Mouse (Mus musculus) heart, embryonic 13.5 days (tissue): ENCODE measurements at regions not wholly inside any gene's neighbourhood (a gene's known extent, or its start where the extent isn't known, plus 50 kb on each side); places are given as distances from the start of the nearest gene placed in this dataset.
"Not testable (repeated sequence)": the region's sequence is repeated elsewhere in the genome, so short reads cannot be mapped to it uniquely, and the experiment has no call there.

Experiments
- ATAC-seq: fragments of 200-750 bp; cut with Nextera tagmentation; 2 replicates; pipeline ENCODE4 v1.8.0; 2017; ENCODE audit warnings: moderate TSS enrichment; ENCODE audit not compliant: insufficient number of reproducible peaks, low FRiP score, low TSS enrichment; ENCODE audit errors: extremely low read depth
- H3K27ac ChIP-seq: fragments of 300-500 bp; sonication (generic); replicated peaks from 2 replicates; pipeline ENCODE4 v1.5.1; 2015; ENCODE audit warnings: moderate library complexity, mild to moderate bottlenecking, inconsistent platforms
- H3K27me3 ChIP-seq: fragments of 300-500 bp; sonication (generic); replicated peaks from 2 replicates; pipeline ENCODE4 v1.6.1; 2015; ENCODE audit warnings: mild to moderate bottlenecking, inconsistent platforms
- H3K36me3 ChIP-seq: fragments of 300-500 bp; sonication (generic); 2 replicates; pipeline ENCODE4 v1.6.1; 2015; ENCODE audit warnings: mild to moderate bottlenecking, inconsistent platforms
- H3K4me1 ChIP-seq: fragments of 300-500 bp; sonication (generic); 2 replicates; pipeline ENCODE4 v1.6.1; 2015; ENCODE audit warnings: inconsistent platforms
- H3K4me2 ChIP-seq: fragments of 300-500 bp; sonication (generic); 2 replicates; pipeline ENCODE4 v1.6.1; 2015; ENCODE audit warnings: inconsistent platforms, mild to moderate bottlenecking, moderate library complexity
- H3K4me3 ChIP-seq: fragments of 300-500 bp; sonication (generic); 2 replicates; pipeline ENCODE4 v1.5.1; 2015; ENCODE audit warnings: moderate library complexity, mild to moderate bottlenecking, inconsistent platforms
- H3K9ac ChIP-seq: fragments of 300-500 bp; sonication (generic); 2 replicates; pipeline ENCODE4 v1.6.1; 2015; ENCODE audit warnings: inconsistent platforms, mild to moderate bottlenecking, moderate library complexity
- H3K9me3 ChIP-seq: fragments of 300-500 bp; sonication (generic); 2 replicates; pipeline ENCODE4 v1.6.1; 2016; ENCODE audit warnings: inconsistent platforms
- WGBS: fragments of 180-500 bp; shearing (Covaris S2); methylation state at CpG from one replicate; pipeline ENCODE4 v1.1.7; 2015; ENCODE audit warnings: mixed read lengths; 5-methylcytosine and 5-hydroxymethylcytosine counted together

DNA sequence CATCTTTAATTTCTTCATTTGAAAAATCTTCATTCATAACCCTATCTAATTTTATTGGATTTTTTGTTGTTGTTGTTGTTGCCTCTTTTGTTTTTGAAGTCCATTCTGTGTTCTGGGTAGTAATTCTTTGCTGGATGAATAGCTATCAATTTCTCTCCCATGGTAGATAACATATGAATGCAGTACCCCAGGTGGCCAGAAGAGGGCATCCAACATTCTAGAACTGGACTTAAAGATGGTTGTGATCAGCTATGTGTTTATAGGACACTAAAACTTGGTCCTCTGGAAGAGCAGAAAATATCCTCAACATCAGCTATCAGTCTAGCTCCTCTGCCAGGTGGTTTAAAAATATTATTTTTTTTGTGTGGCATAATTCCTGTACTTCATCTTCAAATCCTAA, 73.0 kb downstream of the Prl2c3 start:
- H3K27ac ChIP-seq, H3K36me3 ChIP-seq, H3K4me1 ChIP-seq, H3K4me3 ChIP-seq, H3K4me2 ChIP-seq, ATAC-seq, H3K9ac ChIP-seq, H3K9me3 ChIP-seq, H3K27me3 ChIP-seq: not testable (repeated sequence)

DNA sequence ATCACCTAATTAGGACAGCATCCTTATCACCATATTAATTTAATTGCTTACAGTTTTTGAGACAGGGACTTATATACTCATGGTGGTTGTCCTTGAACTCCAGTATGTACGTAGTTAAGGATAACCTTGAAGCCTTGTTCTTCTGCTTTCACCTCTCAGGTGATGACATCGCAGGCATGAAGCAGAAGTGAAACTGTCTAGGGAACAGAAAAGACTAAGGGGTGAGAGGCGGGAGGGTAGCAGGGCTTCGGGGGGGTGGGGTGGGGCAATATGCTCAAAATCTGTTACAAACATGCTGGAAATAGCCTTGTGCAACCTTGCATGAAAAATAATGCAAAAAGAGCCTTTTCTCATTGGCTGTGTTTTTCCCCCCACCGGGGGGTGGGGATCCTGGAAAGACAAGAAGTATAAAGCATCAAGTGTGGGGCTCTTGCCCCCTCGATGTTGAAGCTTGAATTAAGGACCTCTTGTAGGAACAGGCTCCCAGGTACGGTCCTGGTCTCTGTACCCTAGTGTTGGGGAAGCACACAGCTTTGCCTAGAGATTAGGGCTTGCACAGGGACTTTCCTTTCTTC, 81.8 kb downstream of the Prl2c3 start:
- H3K4me2 ChIP-seq, H3K27me3 ChIP-seq, H3K36me3 ChIP-seq, H3K4me3 ChIP-seq, ATAC-seq, H3K4me1 ChIP-seq, H3K9me3 ChIP-seq, H3K9ac ChIP-seq, H3K27ac ChIP-seq: not testable (repeated sequence)
- WGBS, result 70% methylated on average over 7 of the region's 7 CpGs

DNA sequence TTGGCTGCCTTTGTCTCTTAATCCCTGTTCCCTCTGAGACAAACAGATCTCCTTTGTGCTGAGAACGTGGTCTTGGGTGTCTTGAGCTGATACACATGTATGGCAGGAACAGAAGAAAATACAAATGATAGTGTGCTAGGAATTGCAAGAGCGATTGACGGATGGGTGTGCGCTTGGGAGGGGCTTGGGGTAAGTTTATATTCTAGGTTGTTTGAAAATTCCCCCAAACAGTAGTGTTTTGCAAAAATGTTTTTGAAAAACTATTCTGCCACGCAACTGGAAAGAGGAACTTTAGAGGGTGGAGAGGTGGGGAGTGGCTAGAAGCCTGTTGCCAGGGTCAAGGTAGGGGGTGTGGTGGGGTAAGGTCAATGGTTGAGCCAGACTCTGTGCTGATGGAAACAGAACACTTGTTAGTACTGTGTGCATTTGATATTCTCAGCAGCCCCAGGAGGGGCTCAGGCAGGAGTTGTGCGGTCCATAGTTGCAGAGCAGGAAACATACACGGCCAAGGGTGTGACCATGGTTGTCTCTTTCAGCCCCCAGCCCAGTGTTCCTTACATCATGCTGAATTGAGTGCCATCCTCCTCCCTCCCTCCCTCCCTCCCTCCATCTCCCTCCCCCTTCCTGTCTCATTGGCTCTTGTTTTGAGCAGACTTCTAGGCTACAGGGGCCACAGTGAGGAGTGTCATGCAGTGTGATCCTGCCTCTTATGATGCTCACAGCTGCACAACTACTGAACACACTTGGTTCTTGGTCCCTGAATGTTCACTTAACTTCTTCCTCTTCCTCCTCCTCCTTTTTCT, 88.2 kb downstream of the Prl2c3 start:
- H3K27me3 ChIP-seq, result no peaks in the 10 kb centered on the region
- no peak overlapping the region for H3K4me3 ChIP-seq
- no peaks in the 10 kb centered on the region for H3K9me3 ChIP-seq
- no peaks in the 10 kb centered on the region for H3K36me3 ChIP-seq
- no peak overlapping the region for H3K4me2 ChIP-seq
- H3K4me1 ChIP-seq, result no peaks in the 10 kb centered on the region
- WGBS, result 67% methylated on average over 7 of the region's 7 CpGs
- H3K9ac ChIP-seq, result no peak overlapping the region
- peak; percentile 8; the same call in 1 of the 2 replicates for ATAC-seq
- no peak overlapping the region for H3K27ac ChIP-seq

DNA sequence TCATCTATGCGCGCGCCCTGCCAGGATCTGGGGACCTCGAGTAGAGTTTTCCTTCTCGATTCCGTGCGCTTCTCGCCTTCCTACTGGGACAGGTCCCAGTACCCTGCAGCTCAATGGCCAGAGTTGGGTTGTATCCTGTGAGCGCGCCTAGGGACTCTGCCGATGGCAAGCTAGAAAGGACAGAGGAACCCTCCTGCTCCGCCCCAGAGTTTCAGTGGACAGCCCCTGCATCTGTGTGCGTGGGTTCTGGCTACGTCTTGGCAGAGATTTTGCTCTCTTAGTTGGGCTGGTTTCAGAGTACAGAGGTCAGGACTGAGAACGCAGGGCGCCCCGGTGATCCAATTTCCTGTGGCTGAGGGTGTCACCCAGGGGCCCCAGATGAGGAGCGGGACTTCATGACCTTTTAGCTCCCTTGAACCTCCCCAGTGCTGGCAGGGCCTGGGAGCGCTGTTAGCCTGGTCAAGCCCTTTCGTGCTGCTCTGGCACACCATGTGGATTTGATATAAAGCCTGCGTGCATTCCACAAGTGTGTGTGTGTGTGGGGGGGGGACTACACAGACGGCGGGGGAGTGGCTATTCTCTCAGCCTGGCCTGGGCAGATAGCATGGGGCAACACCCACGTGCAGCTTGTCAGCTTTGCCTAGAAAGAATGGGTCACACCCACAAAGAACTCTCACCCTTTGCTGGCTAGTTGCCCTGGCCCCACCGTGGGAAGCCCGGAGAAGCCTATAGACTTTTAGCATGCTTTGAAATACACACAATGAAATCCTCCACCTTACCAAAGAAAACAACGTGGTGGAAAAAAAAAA, 96.9 kb downstream of the Prl2c3 start:
- H3K9ac ChIP-seq, H3K27me3 ChIP-seq, H3K36me3 ChIP-seq, H3K9me3 ChIP-seq, H3K4me1 ChIP-seq, H3K27ac ChIP-seq: not testable (repeated sequence)
- WGBS, result 3% methylated on average over 19 of the region's 27 CpGs
- H3K4me3 ChIP-seq, result peak overlapping the region; percentile 40
- peak overlapping the region; percentile 61 for H3K4me2 ChIP-seq
- peak; percentile 39; the same call in 1 of the 2 replicates for ATAC-seq

DNA sequence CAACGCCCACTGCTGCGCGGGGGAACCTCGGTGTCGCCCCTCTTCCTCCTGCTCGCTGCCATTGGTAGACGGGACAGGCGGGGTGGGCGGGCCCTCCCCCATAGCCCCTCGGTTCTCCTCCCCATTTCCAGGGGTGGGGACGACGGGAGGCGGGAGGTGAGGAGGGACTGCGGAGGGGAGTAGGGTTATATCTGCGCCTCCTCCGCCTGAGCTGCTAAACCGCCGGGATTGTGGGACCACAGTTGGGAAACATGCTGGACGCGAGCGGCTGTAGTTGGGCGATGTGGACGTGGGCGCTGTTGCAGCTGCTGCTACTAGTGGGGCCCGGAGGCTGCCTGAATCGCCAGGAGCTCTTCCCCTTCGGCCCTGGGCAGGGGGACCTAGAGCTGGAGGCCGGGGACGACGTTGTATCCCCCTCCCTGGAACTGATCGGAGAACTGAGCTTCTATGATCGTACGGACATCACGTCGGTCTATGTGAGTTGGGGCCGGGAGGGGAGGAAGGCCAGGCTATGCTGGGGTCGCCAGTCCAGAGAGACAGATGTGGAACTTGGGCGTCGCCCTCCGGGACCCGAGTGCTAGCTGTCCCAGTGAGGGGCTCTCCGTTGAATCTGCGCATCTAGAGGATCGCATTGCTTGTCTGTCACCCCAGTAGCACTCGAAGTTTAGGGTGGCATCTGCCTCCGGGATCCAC, 97.6 kb downstream of the Prl2c3 start:
- not testable (repeated sequence) for H3K4me1 ChIP-seq, H3K36me3 ChIP-seq, H3K27ac ChIP-seq, H3K9ac ChIP-seq, H3K9me3 ChIP-seq, H3K27me3 ChIP-seq
- H3K4me3 ChIP-seq, result peak overlapping the region; percentile 45
- peak overlapping the region; percentile 62 for H3K4me2 ChIP-seq
- ATAC-seq, result peak; percentile 52
- 0% methylated on average over 31 of the region's 46 CpGs for WGBS

DNA sequence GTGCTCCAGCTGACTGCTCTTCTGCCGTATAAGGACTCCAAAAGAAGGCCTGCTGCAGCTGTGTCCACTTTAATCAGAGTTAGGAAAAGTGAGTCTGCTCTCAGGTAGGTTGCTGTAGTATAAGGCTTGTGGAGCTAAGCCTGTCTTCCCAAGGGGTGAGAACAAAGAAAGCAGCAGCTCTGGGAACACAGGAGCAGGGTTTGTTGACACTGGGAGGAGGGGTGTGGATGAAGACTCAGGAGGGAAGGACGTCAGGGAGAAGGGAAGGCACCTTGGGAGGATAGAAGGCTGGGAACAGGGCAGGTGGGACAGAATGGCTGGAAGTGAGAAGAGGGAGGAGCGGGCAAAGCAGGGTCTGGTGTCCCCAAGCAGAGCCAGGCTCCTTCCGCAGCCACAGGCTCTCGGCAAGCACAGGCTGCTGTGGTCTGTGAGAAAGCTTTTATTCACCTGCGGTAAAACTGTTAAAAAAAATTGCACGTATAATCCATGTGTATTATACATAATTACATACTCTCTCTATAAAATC, 106.2 kb downstream of the Prl2c3 start:
- not testable (repeated sequence) for H3K27ac ChIP-seq, H3K27me3 ChIP-seq, H3K4me2 ChIP-seq, H3K4me3 ChIP-seq, ATAC-seq, H3K9ac ChIP-seq, H3K36me3 ChIP-seq, H3K4me1 ChIP-seq, H3K9me3 ChIP-seq
- WGBS, result 56% methylated on average over 6 of the region's 7 CpGs

DNA sequence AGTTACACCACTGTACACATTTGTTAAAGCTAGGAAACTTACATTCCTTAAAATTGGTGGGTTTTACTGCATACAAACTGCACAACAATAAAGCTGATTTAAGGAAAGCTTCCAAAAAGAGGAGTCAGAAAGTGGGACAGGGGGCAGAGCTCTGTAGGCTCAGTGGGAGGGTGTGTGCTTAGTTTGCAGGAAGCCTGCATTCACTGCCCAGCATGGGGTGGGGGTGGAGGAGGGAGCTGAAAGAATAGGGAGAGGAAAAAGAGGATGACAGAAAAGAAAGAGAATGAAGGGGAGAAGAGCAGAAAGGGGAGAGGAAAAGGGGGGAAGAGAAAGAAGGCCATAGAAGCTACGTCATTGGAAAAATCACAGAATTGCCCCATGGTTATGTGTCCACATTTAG, 111.1 kb downstream of the Prl2c3 start:
- H3K4me2 ChIP-seq, H3K4me3 ChIP-seq, ATAC-seq, H3K4me1 ChIP-seq, H3K27me3 ChIP-seq, H3K9ac ChIP-seq, H3K9me3 ChIP-seq, H3K36me3 ChIP-seq, H3K27ac ChIP-seq: not testable (repeated sequence)
- no CpG with 5 or more reads among the region's 1 CpGs for WGBS

DNA sequence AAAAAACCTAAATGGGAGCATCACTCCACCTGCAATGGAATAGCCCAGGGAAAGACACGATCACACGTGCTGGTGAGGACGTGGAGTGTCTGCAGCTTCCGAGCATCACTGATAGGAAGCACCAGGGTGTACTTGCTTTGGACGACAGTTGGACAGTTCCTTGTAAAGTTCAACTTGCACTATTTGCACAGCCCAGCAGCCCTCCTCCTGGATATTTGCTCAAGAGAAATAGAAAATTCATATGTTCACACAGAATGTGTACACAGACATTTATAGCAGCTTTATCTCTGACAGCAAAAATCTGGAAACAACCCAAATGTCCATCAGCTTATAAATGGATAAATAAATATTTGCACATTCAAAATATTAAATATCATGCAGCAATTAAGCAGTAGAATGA, 111.7 kb downstream of the Prl2c3 start:
- not testable (repeated sequence) for H3K4me1 ChIP-seq, H3K9ac ChIP-seq, H3K4me3 ChIP-seq, H3K9me3 ChIP-seq, H3K27me3 ChIP-seq, ATAC-seq, H3K4me2 ChIP-seq, H3K27ac ChIP-seq, H3K36me3 ChIP-seq
- 40% methylated on average over 2 of the region's 5 CpGs for WGBS

DNA sequence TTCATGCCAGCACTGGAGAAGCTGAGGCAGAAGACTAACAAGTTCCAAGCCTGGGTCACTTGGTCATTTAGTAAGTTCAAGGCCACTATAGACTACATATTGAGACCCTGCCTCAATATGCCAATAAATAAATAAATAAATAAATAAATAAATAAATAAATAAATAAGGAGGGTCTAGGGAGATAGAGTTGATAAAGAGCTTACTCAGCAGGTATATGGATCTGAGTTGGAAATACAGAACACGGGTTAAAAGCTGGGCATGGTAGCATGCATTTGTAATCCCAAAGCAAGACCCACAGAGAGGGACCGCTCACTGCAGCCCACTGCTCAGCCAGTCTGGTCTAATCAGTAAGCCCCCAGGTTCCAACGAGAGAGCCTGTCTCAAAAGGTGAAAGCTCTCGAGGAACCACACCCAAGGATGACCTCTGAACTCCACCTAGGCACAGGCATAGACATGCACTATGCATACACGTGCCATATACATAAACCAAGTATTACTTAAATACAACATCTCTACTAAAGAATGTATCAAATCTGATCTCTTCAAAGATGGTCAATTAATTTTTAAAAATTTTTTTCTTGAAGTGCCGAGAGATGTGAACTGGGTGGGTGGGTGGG, 115.4 kb downstream of the Ero1lb start:
- H3K36me3 ChIP-seq, H3K27me3 ChIP-seq, H3K4me3 ChIP-seq, H3K27ac ChIP-seq, H3K4me2 ChIP-seq, H3K4me1 ChIP-seq, ATAC-seq, H3K9me3 ChIP-seq, H3K9ac ChIP-seq: not testable (repeated sequence)
- 71% methylated on average over 4 of the region's 6 CpGs for WGBS

DNA sequence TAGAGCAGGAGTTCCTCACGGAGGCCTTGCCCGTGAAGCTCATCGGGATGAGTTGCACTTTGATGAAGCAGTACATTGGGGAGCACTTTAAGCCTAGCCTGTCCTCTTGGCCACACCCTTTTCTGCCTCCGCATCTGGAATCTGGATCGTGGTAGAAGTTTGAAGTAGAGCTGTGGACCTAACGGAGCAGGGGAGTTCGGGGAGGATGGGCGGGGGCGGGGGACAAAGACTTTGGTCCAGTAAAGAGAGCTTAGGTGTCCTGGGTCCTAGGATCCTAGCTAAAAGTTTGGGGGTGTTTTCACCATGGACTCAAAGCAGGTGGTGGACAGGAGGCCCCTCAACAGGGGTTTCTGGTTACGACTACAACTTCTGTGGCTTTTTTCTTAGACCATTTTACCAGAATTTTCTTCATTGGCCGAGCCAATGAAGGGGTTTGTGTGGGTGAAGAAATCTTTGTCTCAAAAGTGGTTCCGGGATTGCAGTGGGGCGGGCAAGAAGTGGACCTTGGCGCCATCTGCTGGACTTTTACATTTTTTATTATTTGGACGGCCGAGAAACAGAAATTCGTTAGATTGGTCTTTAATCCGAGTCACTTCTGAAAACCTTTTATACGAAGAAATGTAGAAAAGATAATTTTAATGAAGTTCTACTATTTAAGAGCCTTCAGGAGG, 114.7 kb downstream of the Ero1lb start:
- peak overlapping the region; percentile 59 for H3K9ac ChIP-seq
- not testable (repeated sequence) for ATAC-seq, H3K4me1 ChIP-seq, H3K9me3 ChIP-seq, H3K27ac ChIP-seq, H3K36me3 ChIP-seq, H3K27me3 ChIP-seq
- peak overlapping the region; percentile 41 for H3K4me3 ChIP-seq
- 11% methylated on average over 19 of the region's 19 CpGs for WGBS
- peak overlapping the region; percentile 65 for H3K4me2 ChIP-seq
